15 mouse cellular contexts compared by ENCODE assay signal in the genomic region with DNA sequence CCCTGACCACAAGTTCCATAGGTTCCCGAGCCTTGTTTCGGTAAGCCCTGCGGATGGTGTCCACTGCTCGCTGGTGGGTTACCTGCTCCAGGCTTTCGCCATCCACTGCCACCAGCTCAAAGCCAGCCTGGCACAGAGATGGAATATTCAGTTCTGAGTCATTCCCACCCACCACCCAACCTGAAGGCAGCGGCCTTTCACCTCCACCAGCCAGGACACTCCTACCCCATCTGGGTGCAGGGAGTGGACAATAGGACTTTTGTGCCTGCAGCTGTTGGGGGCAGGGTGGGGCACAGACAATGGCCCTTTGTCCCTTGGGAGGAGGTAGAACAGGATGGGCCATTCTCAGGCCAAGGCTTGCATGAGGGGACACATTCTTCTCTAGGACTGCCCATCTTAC. TPM values are rescaled to one million over a fixed set of nuclear protein-coding genes. Genes with fewer than 3 reads are reported as not detected.
DNase-seq lines count a peak whose midpoint lies in the region; ATAC-seq and TF ChIP-seq lines count a peak whose summit lies in the region.
"Had no signal": no experiment of that assay in that cellular context is flagged by ENCODE, and none has a peak within 500 bp of the region (broad histone marks: within the 10 kb centered on the region; RNA-seq: fewer than 3 reads in every experiment).

No protein-coding gene starts in this region.

- no peaks in the 10 kb centered on the region for H3K9me3 ChIP-seq in kidney, embryonic 15.5 days (replicated peaks)
- no peaks in the 10 kb centered on the region for H3K9me3 ChIP-seq in ES-Bruce4 (replicated peaks; ENCODE audit: control insufficient read depth, insufficient read depth, low read length, poor library complexity, severe bottlenecking)
- no peaks in the 10 kb centered on the region for H3K9me3 ChIP-seq in neural tube, embryonic 11.5 days (ENCODE audit: control insufficient read depth, low read length)
- H3K9me3 ChIP-seq: liver, embryonic 13.5 days had no signal

- WGBS in kidney, embryonic 15.5 days, result 88% methylated on average over 6 of the region's 6 CpGs
- WGBS in neural tube, embryonic 11.5 days, result 82% methylated on average over 6 of the region's 6 CpGs

- peak; percentile 95 for TF ChIP-seq EP300 in ES-Bruce4 (IDR thresholded peaks at IDR 0.05; ENCODE audit: insufficient read depth, low read depth, low read length)

- TF ChIP-seq CTCF in ES-Bruce4 (IDR thresholded peaks at IDR 0.05; ENCODE audit: low read depth, low read length), result no peak

- DNase-seq in embryo, embryonic 9.5 days (ENCODE audit: extremely low spot score), result peak; percentile 37
- DNase-seq in embryo, embryonic 11 days, result no peak
- DNase-seq in kidney, postnatal 25 days, result no peak
- peak; percentile 36 for DNase-seq in neural tube, embryonic 11.5 days (ENCODE audit: low spot score)
- no peak for DNase-seq in gastrocnemius, adult 18-20 months (ENCODE audit: low spot score)
- DNase-seq in gastrocnemius, postnatal 4 days (ENCODE audit: low spot score in 2 of 2), result no peak
- DNase-seq: forebrain, postnatal 0 days; kidney, postnatal 14 days; liver, embryonic 13.5 days; lung, postnatal 36 days; right cerebral cortex, adult 18-20 months; thymus, postnatal 36 days had no signal

- H3K9ac ChIP-seq in kidney, embryonic 15.5 days, result no peak overlapping the region
- no peak overlapping the region for H3K9ac ChIP-seq in ES-Bruce4 (ENCODE audit: low read depth, poor library complexity, severe bottlenecking)
- H3K9ac ChIP-seq in neural tube, embryonic 11.5 days (ENCODE audit: low read length), result peak overlapping the region; percentile 6; the same call in 1 of the 2 replicates
- H3K9ac ChIP-seq: forebrain, postnatal 0 days; liver, embryonic 13.5 days had no signal

- no peak overlapping the region for H3K4me3 ChIP-seq in kidney, embryonic 15.5 days (replicated peaks)
- H3K4me3 ChIP-seq in ES-Bruce4 (ENCODE audit: low read depth, low read length), result no peak overlapping the region
- H3K4me3 ChIP-seq in neural tube, embryonic 11.5 days (ENCODE audit: low read depth, low read length), result no peak overlapping the region
- H3K4me3 ChIP-seq: liver, embryonic 13.5 days had no signal

- H3K27me3 ChIP-seq in kidney, embryonic 15.5 days, result no peaks in the 10 kb centered on the region
- H3K27me3 ChIP-seq in ES-Bruce4 (ENCODE audit: control insufficient read depth, insufficient read depth, low read length, poor library complexity, severe bottlenecking), result no peaks in the 10 kb centered on the region
- no peaks in the 10 kb centered on the region for H3K27me3 ChIP-seq in neural tube, embryonic 11.5 days (ENCODE audit: control insufficient read depth, insufficient read depth, low read length)
- H3K27me3 ChIP-seq: liver, embryonic 13.5 days; Patski had no signal

- ATAC-seq in kidney, embryonic 15.5 days (replicated peaks; ENCODE audit: low FRiP score), result no peak
- ATAC-seq in neural tube, embryonic 11.5 days (ENCODE audit: insufficient read depth, low FRiP score, low TSS enrichment), result no peak
- ATAC-seq: forebrain, postnatal 0 days; Patski had no signal

- no peak overlapping the region for H3K4me2 ChIP-seq in kidney, embryonic 15.5 days
- H3K4me2 ChIP-seq in neural tube, embryonic 11.5 days (ENCODE audit: low read depth), result no peak overlapping the region
- H3K4me2 ChIP-seq: liver, embryonic 13.5 days had no signal

- peak overlapping the region; percentile 27; the same call in 1 of the 2 replicates for H3K27ac ChIP-seq in kidney, embryonic 15.5 days
- H3K27ac ChIP-seq in ES-Bruce4 (ENCODE audit: insufficient read depth, low read length), result no peak overlapping the region
- H3K27ac ChIP-seq in neural tube, embryonic 11.5 days (ENCODE audit: low read depth, low read length), result no peak overlapping the region
- H3K27ac ChIP-seq: liver, embryonic 13.5 days had no signal

- peaks cover 59% of the 10 kb centered on the region for H3K4me1 ChIP-seq in kidney, embryonic 15.5 days
- peaks cover 15% of the 10 kb centered on the region for H3K4me1 ChIP-seq in ES-Bruce4 (ENCODE audit: control insufficient read depth, insufficient read depth, low read length)
- peaks cover 5% of the 10 kb centered on the region for H3K4me1 ChIP-seq in neural tube, embryonic 11.5 days (ENCODE audit: control insufficient read depth, insufficient read depth, low read length)

- no peak for TF ChIP-seq POLR2A in ES-Bruce4 (IDR thresholded peaks at IDR 0.05; ENCODE audit: insufficient read depth, low read length)

- H3K36me3 ChIP-seq in kidney, embryonic 15.5 days, result peaks cover 62% of the 10 kb centered on the region
- no peaks in the 10 kb centered on the region for H3K36me3 ChIP-seq in ES-Bruce4 (ENCODE audit: control insufficient read depth, insufficient read depth, low read length, poor library complexity, severe bottlenecking)
- H3K36me3 ChIP-seq in neural tube, embryonic 11.5 days (ENCODE audit: control insufficient read depth, insufficient read depth, low read length), result peaks cover 28% of the 10 kb centered on the region

RNA-seq across cellular contexts. Expression of a gene that starts 13.6 kb away (rescaled TPM):
- 66.6 and 72.8 TPM in 2 replicates for polyA plus RNA-seq in kidney, embryonic 15.5 days (2015; fragmentation: Nextera tagmentation; extraction: Ambion mirVana)
- 39.9 and 48.2 TPM in 2 replicates for polyA plus RNA-seq in ES-Bruce4 (2011; ENCODE audit: insufficient read depth, insufficient read length, low read depth, missing spikeins)
- polyA plus RNA-seq in neural tube, embryonic 11.5 days (2014; fragmentation: Nextera tagmentation; extraction: Ambion mirVana), result 52.8 and 57.5 TPM in 2 replicates
- 10 to 100 TPM; 17.5 to 25.8 TPM for total RNA-seq in gastrocnemius, adult 18-20 months (2021)
- total RNA-seq in gastrocnemius, postnatal 4 days (2021), result 10 to 100 TPM; 58.5 to 59.4 TPM

RNA-seq across cellular contexts. Expression of a gene that starts 17.7 kb away (rescaled TPM):
- polyA plus RNA-seq in kidney, embryonic 15.5 days (2015; fragmentation: Nextera tagmentation; extraction: Ambion mirVana), result 0.78 and 1.1 TPM in 2 replicates
- polyA plus RNA-seq in ES-Bruce4 (2011; ENCODE audit: insufficient read depth, insufficient read length, low read depth, missing spikeins), result 0.97 and 1.3 TPM in 2 replicates
- 0.57 and 0.81 TPM in 2 replicates for polyA plus RNA-seq in neural tube, embryonic 11.5 days (2014; fragmentation: Nextera tagmentation; extraction: Ambion mirVana)
- 1 to 10 TPM; 4.7 to 5.4 TPM for total RNA-seq in gastrocnemius, adult 18-20 months (2021)
- 1 to 10 TPM; 1.2 to 2.0 TPM for total RNA-seq in gastrocnemius, postnatal 4 days (2021)
- polyA plus RNA-seq: liver, embryonic 13.5 days had no signal

RNA-seq across cellular contexts. Expression of a gene that starts 19.5 kb away (rescaled TPM):
- 20.2 and 24.4 TPM in 2 replicates for polyA plus RNA-seq in kidney, embryonic 15.5 days (2015; fragmentation: Nextera tagmentation; extraction: Ambion mirVana)
- 13.4 and 15.6 TPM in 2 replicates for polyA plus RNA-seq in ES-Bruce4 (2011; ENCODE audit: insufficient read depth, insufficient read length, low read depth, missing spikeins)
- 23.3 and 24.0 TPM in 2 replicates for polyA plus RNA-seq in neural tube, embryonic 11.5 days (2014; fragmentation: Nextera tagmentation; extraction: Ambion mirVana)
- 10 to 100 TPM; 23.2 to 24.9 TPM for total RNA-seq in gastrocnemius, adult 18-20 months (2021)
- total RNA-seq in gastrocnemius, postnatal 4 days (2021), result 10 to 100 TPM; 24.1 to 25.2 TPM

RNA-seq across cellular contexts. Expression of a gene that starts 21.6 kb away (rescaled TPM):
- polyA plus RNA-seq in kidney, embryonic 15.5 days (2015; fragmentation: Nextera tagmentation; extraction: Ambion mirVana), result 71.9 and 73.5 TPM in 2 replicates
- polyA plus RNA-seq in ES-Bruce4 (2011; ENCODE audit: insufficient read depth, insufficient read length, low read depth, missing spikeins), result 32.5 and 34.0 TPM in 2 replicates
- polyA plus RNA-seq in neural tube, embryonic 11.5 days (2014; fragmentation: Nextera tagmentation; extraction: Ambion mirVana), result 65.3 and 80.6 TPM in 2 replicates
- 10 to 100 TPM; 34.2 to 35.3 TPM for total RNA-seq in gastrocnemius, adult 18-20 months (2021)
- total RNA-seq in gastrocnemius, postnatal 4 days (2021), result 10 to 100 TPM; 34.8 to 37.5 TPM

RNA-seq across cellular contexts. Expression of a gene that starts 22.4 kb away (rescaled TPM):
- polyA plus RNA-seq in kidney, embryonic 15.5 days (2015; fragmentation: Nextera tagmentation; extraction: Ambion mirVana), result 29.4 and 29.7 TPM in 2 replicates
- polyA plus RNA-seq in ES-Bruce4 (2011; ENCODE audit: insufficient read depth, insufficient read length, low read depth, missing spikeins), result 23.2 and 24.5 TPM in 2 replicates
- polyA plus RNA-seq in neural tube, embryonic 11.5 days (2014; fragmentation: Nextera tagmentation; extraction: Ambion mirVana), result 16.0 and 16.5 TPM in 2 replicates
- total RNA-seq in gastrocnemius, adult 18-20 months (2021), result 10 to 100 TPM; 17.8 to 20.8 TPM
- total RNA-seq in gastrocnemius, postnatal 4 days (2021), result 10 to 100 TPM; 14.6 to 14.9 TPM

Comparison
In these comparisons a context has a peak if more than half of its experiments do, and no peak if none do; other contexts are left out.
1. DNase-seq: peak in embryo, embryonic 9.5 days (single experiment) and neural tube, embryonic 11.5 days (single experiment); none in embryo, embryonic 11 days (single experiment), kidney, postnatal 25 days (0 of 2), gastrocnemius, adult 18-20 months (single experiment) and gastrocnemius, postnatal 4 days (0 of 2).